Mouse (Mus musculus) c-Kit-positive CD71-positive TER-119-negative erythroid progenitor cells, embryonic 14.5 days (primary cell): ENCODE data around the gene Slc9c1.
A peak's percentile ranks its signal among the peaks of the same experiment; 100 is the strongest.
"Not testable (repeated sequence)": the region's sequence is repeated elsewhere in the genome, so short reads cannot be mapped to it uniquely, and the experiment has no call there.

Experiments used
- DNase-seq: peaks from one replicate; pipeline ENCODE4 v3.0.0-alpha.2; 2013; ENCODE audit warnings: low read depth

The Slc9c1 gene

GRCm38 (mm10) chr16:45535009-45535408 lies at the start of gene Slc9c1:
Gene Slc9c1, plus strand, starts transcription at chr16:45535309.
- DNase-seq = no peak

GRCm38 (mm10) chr16:45492927-45493326 lies 42.2 kb upstream of the Slc9c1 start, which contains the start of gene Gm609:
Gene Gm609, minus strand, starts transcription at chr16:45492969.
- no peak for DNase-seq

- DNase-seq = no peak
Measured at GRCm38 (mm10) chr16:45495326-45495725, 39.8 kb upstream of the Slc9c1 start.

- no peak for DNase-seq
Measured at GRCm38 (mm10) chr16:45525551-45525950, 9.6 kb upstream of the Slc9c1 start.

- DNase-seq = no peak
Measured at GRCm38 (mm10) chr16:45531950-45532349, 3.2 kb upstream of the Slc9c1 start, which contains the start of gene Gm17783. Gene Gm17783, minus strand, starts transcription at chr16:45532050.

GRCm38 (mm10) chr16:45538342-45538741 lies 3.2 kb downstream of the Slc9c1 start:
- not testable (repeated sequence) for DNase-seq

- no peak for DNase-seq
Measured at GRCm38 (mm10) chr16:45542108-45542507, 7.0 kb downstream of the Slc9c1 start.

- no peak for DNase-seq
Measured at GRCm38 (mm10) chr16:45544341-45544740, 9.2 kb downstream of the Slc9c1 start.

GRCm38 (mm10) chr16:45547982-45548381 lies 12.9 kb downstream of the Slc9c1 start:
- DNase-seq = no peak

GRCm38 (mm10) chr16:45551579-45551978 lies 16.5 kb downstream of the Slc9c1 start:
- DNase-seq = no peak

- no peak for DNase-seq
Measured at GRCm38 (mm10) chr16:45561747-45562146, 26.6 kb downstream of the Slc9c1 start.

- DNase-seq = peak; percentile 71
Measured at GRCm38 (mm10) chr16:45572307-45572706, 37.2 kb downstream of the Slc9c1 start.

GRCm38 (mm10) chr16:45579883-45580282 lies 44.8 kb downstream of the Slc9c1 start:
- no peak for DNase-seq

- peak; percentile 17 for DNase-seq
Measured at GRCm38 (mm10) chr16:45582512-45582911, 47.4 kb downstream of the Slc9c1 start.

GRCm38 (mm10) chr16:45593656-45594055 lies 58.5 kb downstream of the Slc9c1 start:
- no peak for DNase-seq

- no peak for DNase-seq
Measured at GRCm38 (mm10) chr16:45595494-45595893, 60.4 kb downstream of the Slc9c1 start.

GRCm38 (mm10) chr16:45608481-45608954 lies 73.4 kb downstream of the Slc9c1 start:
- DNase-seq = no peak

GRCm38 (mm10) chr16:45609300-45609699 lies 74.2 kb downstream of the Slc9c1 start:
- peak; percentile 25 for DNase-seq

GRCm38 (mm10) chr16:45610267-45610666 lies 75.2 kb downstream of the Slc9c1 start, which contains the start of gene Gcsam:
Gene Gcsam, plus strand, starts transcription at chr16:45610380.
- no peak for DNase-seq

- DNase-seq = no peak
Measured at GRCm38 (mm10) chr16:45613247-45613646, 78.1 kb downstream of the Slc9c1 start.

GRCm38 (mm10) chr16:45615944-45616343 lies 80.8 kb downstream of the Slc9c1 start:
- no peak for DNase-seq

- DNase-seq = no peak
Measured at GRCm38 (mm10) chr16:45619751-45620375, 84.8 kb downstream of the Slc9c1 start.

- DNase-seq = no peak
Measured at GRCm38 (mm10) chr16:45623230-45623629, 88.1 kb downstream of the Slc9c1 start.

- no peak for DNase-seq
Measured at GRCm38 (mm10) chr16:45624791-45625190, 89.7 kb downstream of the Slc9c1 start.
